Mouse (Mus musculus) forebrain, postnatal 0 days (tissue): ENCODE data around the gene Ago4. TPM values are rescaled to one million over a fixed set of nuclear protein-coding genes. Genes with fewer than 3 reads are reported as not detected.

ENCODE experiments used
- ATAC-seq: fragments of 200-750 bp; cut with Nextera tagmentation; 2 replicates; pipeline ENCODE4 v1.8.0; 2017; ENCODE audit warnings: mild to moderate bottlenecking, moderate library complexity
- DNase-seq: peaks from one replicate; pipeline ENCODE4 v3.0.0-alpha.2; 2015
- H3K27ac ChIP-seq: fragments of 300-500 bp; sonication (generic); 2 replicates; pipeline ENCODE4 v1.5.1; 2014; ENCODE audit warnings: low read depth, mild to moderate bottlenecking, antibody characterized with exemption, low read length, moderate library complexity, mixed read lengths
- H3K27me3 ChIP-seq: fragments of 300-500 bp; sonication (generic); 2 replicates; pipeline ENCODE4 v1.6.1; 2014; ENCODE audit warnings: mild to moderate bottlenecking, low read length, mixed read lengths; ENCODE audit not compliant: insufficient read depth
- H3K36me3 ChIP-seq: fragments of 300-500 bp; sonication (generic); 2 replicates; pipeline ENCODE4 v1.6.1; 2014; ENCODE audit warnings: mild to moderate bottlenecking, moderate library complexity; ENCODE audit not compliant: insufficient read depth
- H3K4me1 ChIP-seq: fragments of 300-500 bp; sonication (generic); 2 replicates; pipeline ENCODE4 v1.6.1; 2014; ENCODE audit warnings: antibody characterized with exemption; ENCODE audit not compliant: insufficient read depth
- H3K4me2 ChIP-seq: fragments of 300-500 bp; sonication (generic); 2 replicates; pipeline ENCODE4 v1.6.1; 2014; ENCODE audit warnings: low read depth, mild to moderate bottlenecking, moderate library complexity
- H3K4me3 ChIP-seq: fragments of 300-500 bp; sonication (generic); 2 replicates; pipeline ENCODE4 v1.5.1; 2014; ENCODE audit warnings: low read depth, low read length, mixed read lengths
- H3K9ac ChIP-seq: fragments of 300-500 bp; sonication (generic); 2 replicates; pipeline ENCODE4 v1.6.1; 2014; ENCODE audit warnings: mild to moderate bottlenecking
- H3K9me3 ChIP-seq: fragments of 300-500 bp; sonication (generic); 2 replicates; pipeline ENCODE4 v1.6.1; 2016; ENCODE audit warnings: low read length
- CTCF ChIP-seq: sonication (generic); IDR thresholded peaks from 2 replicates; pipeline ENCODE4 v1.5.1; 2016; ENCODE audit warnings: antibody characterized with exemption, control low read depth, low read depth
- WGBS: fragments of 180-500 bp; shearing (Covaris S2); extraction: QIAGEN DNeasy Blood & Tissue Kit; methylation state at CpG from one replicate; pipeline ENCODE4 v1.1.7; 2014; 5-methylcytosine and 5-hydroxymethylcytosine counted together
- polyA plus RNA-seq: library from polyadenylated mRNA; unstranded; fragments of >200 nt; fragmentation: Nextera tagmentation; extraction: Ambion mirVana; gene quantifications from 2 replicates; pipeline ENCODE4 v1.2.1, GENCODE M21; 2015
- total RNA-seq: library from RNA; depleted of rRNA; stranded (reverse); fragments of >200 nt; gene quantifications from 2 replicates; pipeline ENCODE4 v1.2.3, GENCODE M21; 2014

The Ago4 gene
- total and polyA plus RNA-seq, 2 experiments from 2014 or later: 3.1 to 11.6 TPM

GRCm38 (mm10) chr4:126556809-126557711, 23.8 kb upstream of the Ago4 start, which contains the start of gene Clspn:
TSS of gene Clspn (plus strand) at chr4:126556935.
- Histone ChIP-seq H3K4me2 (peak within 1 kb of the TSS; percentile 86), H3K4me1 (no peaks in the 10 kb centered on the region), H3K36me3 (no peaks in the 10 kb centered on the region), H3K9me3 (no peaks in the 10 kb centered on the region), H3K27ac (no peak within 1 kb of the TSS), H3K27me3 (no peaks in the 10 kb centered on the region), H3K4me3 (peak within 1 kb of the TSS; percentile 65), H3K9ac (peak within 1 kb of the TSS; percentile 31; the same call in 1 of the 2 replicates)
- DNase-seq: peak; percentile 90
- WGBS: under 1% methylated on average over 54 of the region's 54 CpGs
- no peak for TF ChIP-seq CTCF
- peak; percentile 99 for ATAC-seq

- no peak overlapping the region for H3K9ac ChIP-seq
- no peak overlapping the region for H3K4me3 ChIP-seq
- 30% methylated on average over 3 of the region's 3 CpGs for WGBS
- no peak overlapping the region for H3K4me2 ChIP-seq
- DNase-seq (peak; percentile 78), ATAC-seq (no peak)
- H3K27me3 ChIP-seq: no peaks in the 10 kb centered on the region
- H3K27ac ChIP-seq: no peak overlapping the region
- no peaks in the 10 kb centered on the region for H3K4me1 ChIP-seq
- no peaks in the 10 kb centered on the region for H3K9me3 ChIP-seq
- TF ChIP-seq CTCF: peak; percentile 68
- H3K36me3 ChIP-seq: no peaks in the 10 kb centered on the region
Observed at GRCm38 (mm10) chr4:126554462-126554861, 21.2 kb upstream of the Ago4 start.

GRCm38 (mm10) chr4:126553685-126554084, 20.4 kb upstream of the Ago4 start:
- 88% methylated on average over 1 of the region's 1 CpGs for WGBS
- no peak for TF ChIP-seq CTCF
- ATAC-seq: no peak

GRCm38 (mm10) chr4:126553105-126553504, 19.8 kb upstream of the Ago4 start:
- Histone ChIP-seq H3K4me1 (no peaks in the 10 kb centered on the region), H3K27me3 (no peaks in the 10 kb centered on the region), H3K4me3 (no peak overlapping the region), H3K9me3 (no peaks in the 10 kb centered on the region), H3K27ac (no peak overlapping the region), H3K4me2 (no peak overlapping the region), H3K9ac (no peak overlapping the region), H3K36me3 (no peaks in the 10 kb centered on the region)
- DNase-seq (peak; percentile 46), ATAC-seq (peak; percentile 40)
- TF ChIP-seq CTCF: no peak
- 43% methylated on average over 8 of the region's 8 CpGs for WGBS

More at GRCm38 (mm10) chr4:126553685-126554084, 20.4 kb upstream of the Ago4 start:
- Histone ChIP-seq H3K27me3 (no peaks in the 10 kb centered on the region), H3K9ac (no peak overlapping the region), H3K9me3 (no peaks in the 10 kb centered on the region), H3K36me3 (no peaks in the 10 kb centered on the region), H3K4me3 (no peak overlapping the region), H3K27ac (no peak overlapping the region), H3K4me2 (no peak overlapping the region), H3K4me1 (no peaks in the 10 kb centered on the region)
- no peak for DNase-seq

- ATAC-seq (no peak), DNase-seq (no peak)
- H3K27me3 ChIP-seq: no peaks in the 10 kb centered on the region
- H3K4me3 ChIP-seq: no peak overlapping the region
- H3K4me2 ChIP-seq: no peak overlapping the region
- no peak for TF ChIP-seq CTCF
- no peak overlapping the region for H3K27ac ChIP-seq
- no peak overlapping the region for H3K9ac ChIP-seq
- no peaks in the 10 kb centered on the region for H3K9me3 ChIP-seq
- no peaks in the 10 kb centered on the region for H3K36me3 ChIP-seq
- 75% methylated on average over 7 of the region's 7 CpGs for WGBS
- no peaks in the 10 kb centered on the region for H3K4me1 ChIP-seq
Observed at GRCm38 (mm10) chr4:126552136-126552535, 18.9 kb upstream of the Ago4 start.

- Histone ChIP-seq H3K27ac (no peak overlapping the region), H3K27me3 (no peaks in the 10 kb centered on the region), H3K9me3 (no peaks in the 10 kb centered on the region), H3K4me2 (no peak overlapping the region), H3K9ac (no peak overlapping the region), H3K4me1 (no peaks in the 10 kb centered on the region), H3K36me3 (no peaks in the 10 kb centered on the region), H3K4me3 (no peak overlapping the region)
- DNase-seq (no peak), ATAC-seq (no peak)
- TF ChIP-seq CTCF: no peak
- 82% methylated on average over 2 of the region's 2 CpGs for WGBS
Observed at GRCm38 (mm10) chr4:126546183-126546582, 12.9 kb upstream of the Ago4 start.

- Histone ChIP-seq H3K27ac (no peak overlapping the region), H3K4me3 (no peak overlapping the region), H3K4me1 (no peaks in the 10 kb centered on the region), H3K27me3 (no peaks in the 10 kb centered on the region), H3K9ac (no peak overlapping the region), H3K36me3 (no peaks in the 10 kb centered on the region), H3K4me2 (no peak overlapping the region), H3K9me3 (no peaks in the 10 kb centered on the region)
- 79% methylated on average over 6 of the region's 7 CpGs for WGBS
- ATAC-seq (no peak), DNase-seq (no peak)
- TF ChIP-seq CTCF: no peak
Observed at GRCm38 (mm10) chr4:126545703-126546102, 12.4 kb upstream of the Ago4 start.
